Mouse (Mus musculus) kidney, adult 2 months (tissue): ENCODE results near the gene Acot13. TPM values are rescaled to one million over a fixed set of nuclear protein-coding genes. Genes with fewer than 3 reads are reported as not detected.

Experiments used
- DNase-seq: peaks from one replicate; pipeline ENCODE4 v3.0.0; 2021
- H3K27ac ChIP-seq: fragments of 200-500 bp; 2 replicates; pipeline ENCODE4 v1.5.1; 2012; ENCODE audit warnings: low read depth, low read length, control low read depth, inconsistent platforms; ENCODE audit not compliant: insufficient read depth
- H3K27me3 ChIP-seq: fragments of 200-500 bp; replicated peaks from 2 replicates; pipeline ENCODE4 v1.6.1; 2012; ENCODE audit warnings: mild to moderate bottlenecking, moderate library complexity, low read length, inconsistent platforms; ENCODE audit not compliant: control insufficient read depth, insufficient read depth
- H3K36me3 ChIP-seq: fragments of 200-500 bp; 2 replicates; pipeline ENCODE4 v1.6.1; 2012; ENCODE audit warnings: mild to moderate bottlenecking, moderate library complexity, low read length, inconsistent platforms; ENCODE audit not compliant: control insufficient read depth, insufficient read depth
- H3K4me1 ChIP-seq: fragments of 200-500 bp; 2 replicates; pipeline ENCODE4 v1.6.1; 2011; ENCODE audit warnings: low read length; ENCODE audit not compliant: control insufficient read depth, insufficient read depth
- H3K4me3 ChIP-seq: fragments of 200-500 bp; 2 replicates; pipeline ENCODE4 v1.5.1; 2011; ENCODE audit warnings: mild to moderate bottlenecking, low read depth, low read length, control low read depth; ENCODE audit not compliant: insufficient read depth
- CTCF ChIP-seq: fragments of 200-500 bp; conservative IDR thresholded peaks from 2 replicates; pipeline ENCODE4 v1.5.1; 2011; ENCODE audit warnings: low read depth, mild to moderate bottlenecking, control low read depth, low read length, moderate library complexity, mixed read lengths; ENCODE audit not compliant: insufficient read depth, insufficient read length
- POLR2A ChIP-seq: fragments of 200-500 bp; IDR thresholded peaks from one replicate; pipeline ENCODE4 v1.6.1; 2011; ENCODE audit warnings: low read depth, low read length, control low read depth
- WGBS: fragments of 180-500 bp; shearing (Covaris S2); methylation state at CpG from one replicate; pipeline ENCODE4 v1.1.7; 2018; 5-methylcytosine and 5-hydroxymethylcytosine counted together
- polyA plus RNA-seq: library from polyadenylated mRNA; depleted of rRNA; stranded (reverse); fragments of >200 nt; gene quantifications from 2 replicates; pipeline ENCODE4 v1.2.3, GENCODE M21; 2012; rRNA removed

The Acot13 gene
- 259 and 286 TPM in 2 replicates for polyA plus RNA-seq

- Histone ChIP-seq H3K4me1 (peaks cover 14% of the 10 kb centered on the region; the same call in 1 of the 2 replicates), H3K4me3 (peak within 1 kb of the TSS; percentile 80), H3K36me3 (no peaks in the 10 kb centered on the region), H3K27me3 (no peaks in the 10 kb centered on the region), H3K27ac (peak within 1 kb of the TSS; percentile 88)
- TF ChIP-seq CTCF (no peak), POLR2A (peak; percentile 53)
- peak; percentile 97 for DNase-seq
- WGBS, result under 1% methylated on average over 90 of the region's 90 CpGs
These were observed at the start of gene Acot13, which contains the start of gene Tdp2 for GRCm38 (mm10) chr13:24831353-24832130. Gene Acot13, minus strand, starts transcription at chr13:24831540. Gene Tdp2, plus strand, starts transcription at chr13:24831679.

DNA sequence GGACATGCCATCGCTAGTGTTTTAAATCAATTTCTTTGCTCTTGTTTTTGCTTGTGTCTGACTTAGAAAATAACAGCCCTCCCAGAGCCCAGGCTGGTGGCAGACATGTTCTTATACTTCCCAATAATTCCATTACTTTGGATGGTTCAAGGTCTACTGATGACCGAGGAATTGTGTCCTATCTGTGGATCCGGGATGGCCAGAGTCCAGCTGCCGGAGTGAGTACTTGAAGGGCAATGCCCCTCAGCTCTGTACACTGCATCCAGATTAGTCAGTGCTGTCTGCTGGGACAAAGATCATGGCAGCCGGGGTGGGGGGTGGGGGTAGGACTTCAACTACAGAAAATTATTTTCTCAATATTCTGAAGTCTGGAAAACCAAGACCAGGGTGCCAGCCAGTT is 49.4 kb upstream of the Acot13 start:
- TF ChIP-seq POLR2A (no peak), CTCF (no peak)
- no peaks in the 10 kb centered on the region for H3K27me3 ChIP-seq
- no peaks in the 10 kb centered on the region for H3K36me3 ChIP-seq
- peaks cover 13% of the 10 kb centered on the region; the same call in 1 of the 2 replicates for H3K4me1 ChIP-seq
- DNase-seq, result peak; percentile 89
- H3K27ac ChIP-seq, result peak overlapping the region; percentile 65
- H3K4me3 ChIP-seq, result no peak overlapping the region
- 67% methylated on average over 5 of the region's 5 CpGs for WGBS

DNA sequence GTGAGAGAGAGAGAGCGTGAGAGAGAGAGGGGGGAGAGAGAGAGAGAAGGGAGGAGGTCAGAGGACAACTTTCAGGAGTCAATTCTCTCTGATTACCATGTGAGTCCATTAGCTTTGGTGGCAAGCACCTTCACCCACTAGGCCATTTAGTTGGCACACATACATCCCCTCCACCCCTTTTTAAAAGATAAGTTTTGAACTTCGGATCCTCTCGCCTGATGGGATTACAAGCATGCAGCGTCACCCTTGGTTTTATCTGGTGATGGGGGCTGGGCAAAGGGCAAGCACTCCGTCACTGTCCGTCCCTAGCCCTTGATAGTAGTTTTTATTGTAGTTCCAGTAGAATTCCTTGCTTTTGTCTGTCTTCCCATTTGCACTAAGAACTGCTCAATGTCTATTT is 48.9 kb upstream of the Acot13 start:
- WGBS, result 54% methylated on average over 6 of the region's 6 CpGs
- peak overlapping the region; percentile 65 for H3K27ac ChIP-seq
- no peak for TF ChIP-seq POLR2A
- TF ChIP-seq CTCF, result no peak

DNA sequence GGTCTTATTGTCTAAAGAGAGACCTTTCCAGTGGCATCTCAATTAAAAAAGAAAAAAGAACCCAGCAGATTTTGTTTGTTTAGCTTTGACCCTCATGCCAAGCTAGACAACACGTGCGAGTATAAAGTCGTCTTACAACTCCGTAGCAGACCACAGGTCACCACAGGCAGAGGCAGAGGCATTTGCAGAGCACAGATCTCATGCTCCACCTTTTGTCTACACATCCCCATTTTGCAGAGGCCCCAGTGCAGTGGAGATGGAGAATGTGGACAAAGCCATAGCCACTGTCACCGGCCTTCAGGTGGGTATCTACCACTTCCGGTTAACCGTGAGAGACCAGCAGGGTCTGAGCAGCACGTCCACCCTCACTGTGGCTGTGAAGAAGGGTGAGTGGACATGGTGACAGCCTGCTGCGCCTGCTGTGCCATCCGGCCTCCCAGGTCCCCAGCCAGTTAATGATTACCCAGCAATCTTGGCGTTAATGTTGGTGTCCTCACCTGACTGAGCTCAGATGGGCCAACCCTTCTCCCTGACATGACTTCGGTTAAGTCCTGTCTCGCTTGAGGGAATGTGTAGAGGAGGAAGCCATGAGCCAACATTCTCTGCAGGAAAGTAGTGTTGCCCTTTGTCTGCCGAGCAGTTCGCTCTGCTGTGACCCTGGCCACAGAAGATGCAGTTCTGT is 48.2 kb upstream of the Acot13 start:
- WGBS, result 42% methylated on average over 15 of the region's 15 CpGs
- H3K36me3 ChIP-seq, result no peaks in the 10 kb centered on the region
- no peak overlapping the region for H3K4me3 ChIP-seq
- TF ChIP-seq POLR2A (no peak), CTCF (0 out of 2 replicates have a peak, but pooled peaks have one; percentile 0)
- peaks cover 13% of the 10 kb centered on the region; the same call in 1 of the 2 replicates for H3K4me1 ChIP-seq
- H3K27ac ChIP-seq, result peak overlapping the region; percentile 25
- peak; percentile 95 for DNase-seq
- no peaks in the 10 kb centered on the region for H3K27me3 ChIP-seq

More for the DNA sequence above, 48.9 kb upstream of the Acot13 start:
- no peaks in the 10 kb centered on the region for H3K27me3 ChIP-seq
- peaks cover 13% of the 10 kb centered on the region; the same call in 1 of the 2 replicates for H3K4me1 ChIP-seq
- DNase-seq, result peak; percentile 37
- no peaks in the 10 kb centered on the region for H3K36me3 ChIP-seq
- no peak overlapping the region for H3K4me3 ChIP-seq

DNA sequence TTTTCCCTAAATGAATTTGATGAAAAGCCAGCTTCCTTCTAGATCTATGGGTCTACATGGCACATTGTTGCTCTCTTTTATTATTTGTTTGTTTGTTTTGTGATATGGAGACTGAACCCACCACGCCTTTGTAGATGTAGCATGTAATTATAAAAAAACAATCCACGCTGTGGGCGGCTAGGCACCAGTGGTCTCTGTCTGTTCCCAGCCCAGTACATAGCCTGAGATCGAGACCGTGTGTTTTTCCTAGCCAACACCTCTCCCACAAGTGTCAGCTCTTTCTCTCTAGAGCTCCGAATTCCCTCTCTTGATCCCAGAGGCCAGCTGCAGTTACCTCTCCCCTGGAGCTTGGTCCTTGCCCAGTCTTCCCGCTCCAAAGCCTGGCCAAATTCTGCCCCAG is 36.9 kb upstream of the Acot13 start:
- H3K36me3 ChIP-seq, result no peaks in the 10 kb centered on the region
- 82% methylated on average over 7 of the region's 7 CpGs for WGBS
- TF ChIP-seq CTCF (no peak), POLR2A (no peak)
- DNase-seq, result peak; percentile 16
- peaks cover 3% of the 10 kb centered on the region; the same call in 1 of the 2 replicates for H3K4me1 ChIP-seq
- no peak overlapping the region for H3K4me3 ChIP-seq
- H3K27me3 ChIP-seq, result no peaks in the 10 kb centered on the region
- H3K27ac ChIP-seq, result no peak overlapping the region

GRCm38 (mm10) chr13:24867789-24868188 is 36.4 kb upstream of the Acot13 start:
- no peaks in the 10 kb centered on the region for H3K36me3 ChIP-seq
- peaks cover 3% of the 10 kb centered on the region; the same call in 1 of the 2 replicates for H3K4me1 ChIP-seq
- no peak for DNase-seq
- WGBS, result 82% methylated on average over 10 of the region's 10 CpGs
- no peak overlapping the region for H3K27ac ChIP-seq
- H3K27me3 ChIP-seq, result no peaks in the 10 kb centered on the region
- no peak overlapping the region for H3K4me3 ChIP-seq
- TF ChIP-seq POLR2A (no peak), CTCF (no peak)
